Mouse (Mus musculus) kidney, adult 2 months (tissue): ENCODE data around the gene Prss42.

ENCODE experiments used
- CTCF ChIP-seq: fragments of 200-500 bp; conservative IDR thresholded peaks from 2 replicates; pipeline ENCODE4 v1.5.1; 2011; ENCODE audit warnings: low read depth, mild to moderate bottlenecking, control low read depth, low read length, moderate library complexity, mixed read lengths; ENCODE audit not compliant: insufficient read depth, insufficient read length
- POLR2A ChIP-seq: fragments of 200-500 bp; IDR thresholded peaks from one replicate; pipeline ENCODE4 v1.6.1; 2011; ENCODE audit warnings: low read depth, low read length, control low read depth

DNA sequence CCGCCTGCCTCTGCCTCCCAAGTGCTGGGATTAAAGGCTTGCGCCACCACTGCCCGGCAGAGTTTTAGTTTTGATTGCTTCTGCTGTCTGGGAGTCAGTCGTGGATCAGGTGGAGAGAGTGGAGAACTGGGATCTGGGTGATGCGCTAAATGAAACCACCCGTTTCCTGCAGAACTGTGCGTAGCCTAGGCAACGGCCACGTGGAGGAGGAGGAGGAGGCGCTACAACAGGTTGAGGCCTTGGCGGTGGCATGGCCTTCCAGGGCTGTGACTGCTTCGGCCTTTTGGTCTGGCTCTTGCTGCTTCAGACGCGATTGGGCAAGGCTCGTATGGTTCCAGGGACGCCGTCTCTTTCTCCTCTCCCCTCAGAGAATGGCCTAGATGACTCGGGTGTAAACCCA lies 15.8 kb downstream of the Prss42 start, which contains the start of gene Prss44:
- TF ChIP-seq POLR2A: no peak
- TF ChIP-seq CTCF: no peak
